Mouse (Mus musculus): ENCODE data around the gene Pdzk1.
A peak's percentile ranks its signal among the peaks of the same experiment; 100 is the strongest.

Gene Pdzk1

GRCm38 (mm10) chr3:96828984-96829383, at the start of gene Pdzk1, which contains the start of gene Cd160:
Gene Pdzk1, plus strand, starts transcription at chr3:96829284.
Gene Cd160, minus strand, starts transcription at chr3:96829351.
- no peak for DNase-seq (ENCODE audit: low spot score in 2 of 2)

- DNase-seq (ENCODE audit: low spot score in 2 of 2), result no peak
Measured at GRCm38 (mm10) chr3:96782236-96782635, 46.8 kb upstream of the Pdzk1 start.

GRCm38 (mm10) chr3:96787784-96788183, 41.3 kb upstream of the Pdzk1 start:
- DNase-seq (ENCODE audit: low spot score in 2 of 2), result no peak

- DNase-seq (ENCODE audit: low spot score in 2 of 2), result peak in 1 of 2 experiments; percentile 11
Measured at GRCm38 (mm10) chr3:96788506-96788905, 40.6 kb upstream of the Pdzk1 start.

- DNase-seq (ENCODE audit: low spot score in 2 of 2), result no peak
Measured at GRCm38 (mm10) chr3:96800254-96800653, 28.8 kb upstream of the Pdzk1 start.

- DNase-seq (ENCODE audit: low spot score in 2 of 2), result no peak
Measured at GRCm38 (mm10) chr3:96802214-96802613, 26.9 kb upstream of the Pdzk1 start.

- no peak for DNase-seq (ENCODE audit: low spot score in 2 of 2)
Measured at GRCm38 (mm10) chr3:96808136-96808535, 20.9 kb upstream of the Pdzk1 start.

GRCm38 (mm10) chr3:96808651-96809050, 20.4 kb upstream of the Pdzk1 start:
- no peak for DNase-seq (ENCODE audit: low spot score in 2 of 2)

- DNase-seq (ENCODE audit: low spot score in 2 of 2), result no peak
Measured at GRCm38 (mm10) chr3:96811232-96811631, 17.9 kb upstream of the Pdzk1 start.

- peak in 1 of 2 experiments; percentile 80 for DNase-seq (ENCODE audit: low spot score in 2 of 2)
Measured at GRCm38 (mm10) chr3:96812395-96813091, 16.5 kb upstream of the Pdzk1 start.

- peak in 1 of 2 experiments; percentile 25 for DNase-seq (ENCODE audit: low spot score in 2 of 2)
Measured at GRCm38 (mm10) chr3:96813106-96813505, 16.0 kb upstream of the Pdzk1 start.

GRCm38 (mm10) chr3:96813591-96814244, 15.4 kb upstream of the Pdzk1 start:
- no peak for DNase-seq (ENCODE audit: low spot score in 2 of 2)

GRCm38 (mm10) chr3:96814342-96814741, 14.7 kb upstream of the Pdzk1 start:
- no peak for DNase-seq (ENCODE audit: low spot score in 2 of 2)

- DNase-seq (ENCODE audit: low spot score in 2 of 2), result no peak
Measured at GRCm38 (mm10) chr3:96820116-96820915, 8.8 kb upstream of the Pdzk1 start.

- DNase-seq (ENCODE audit: low spot score in 2 of 2), result no peak
Measured at GRCm38 (mm10) chr3:96821581-96821980, 7.5 kb upstream of the Pdzk1 start.

GRCm38 (mm10) chr3:96823701-96824100, 5.4 kb upstream of the Pdzk1 start:
- no peak for DNase-seq (ENCODE audit: low spot score in 2 of 2)

- no peak for DNase-seq (ENCODE audit: low spot score in 2 of 2)
Measured at GRCm38 (mm10) chr3:96824614-96825013, 4.5 kb upstream of the Pdzk1 start.

GRCm38 (mm10) chr3:96825261-96825660, 3.8 kb upstream of the Pdzk1 start:
- DNase-seq (ENCODE audit: low spot score in 2 of 2), result no peak

GRCm38 (mm10) chr3:96828308-96828864, 698 bp upstream of the Pdzk1 start:
- DNase-seq (ENCODE audit: low spot score in 2 of 2), result no peak

GRCm38 (mm10) chr3:96829856-96830255, 772 bp downstream of the Pdzk1 start:
- DNase-seq (ENCODE audit: low spot score in 2 of 2), result no peak

- DNase-seq (ENCODE audit: low spot score in 2 of 2), result no peak
Measured at GRCm38 (mm10) chr3:96832930-96833329, 3.8 kb downstream of the Pdzk1 start.
